Mouse (Mus musculus): ENCODE data around the gene Kalrn.

Gene Kalrn

DNA sequence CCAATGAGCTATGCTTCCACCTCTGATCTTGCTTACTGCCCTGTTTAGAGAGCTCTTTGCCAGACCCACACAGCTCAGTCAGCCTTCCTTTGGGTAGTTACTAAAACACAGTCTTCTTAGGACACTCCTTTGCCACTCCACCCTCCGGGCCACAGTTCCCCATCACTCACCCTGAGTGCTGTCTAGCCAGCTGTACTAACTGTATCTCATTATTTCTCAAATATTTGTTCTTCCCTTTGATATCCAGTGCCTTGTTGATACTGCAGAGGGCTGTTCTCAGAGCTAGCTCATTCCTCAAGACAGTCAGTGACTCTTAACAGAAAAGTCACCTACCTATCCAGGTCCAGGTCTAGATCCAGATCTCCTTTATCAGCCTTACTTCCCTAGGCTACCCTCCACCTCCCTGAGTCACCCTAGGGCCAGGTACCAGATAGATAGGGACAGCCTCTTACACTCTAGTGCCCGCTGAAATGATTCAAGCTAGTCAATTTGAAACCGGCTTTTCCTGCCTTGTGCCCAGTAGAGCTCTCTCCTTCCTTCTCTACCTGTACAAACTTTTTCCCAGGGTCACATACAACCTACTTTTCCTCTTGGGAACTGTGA, 502.0 kb downstream of the Kalrn start:
- no peak for DNase-seq (ENCODE audit: low spot score)

DNA sequence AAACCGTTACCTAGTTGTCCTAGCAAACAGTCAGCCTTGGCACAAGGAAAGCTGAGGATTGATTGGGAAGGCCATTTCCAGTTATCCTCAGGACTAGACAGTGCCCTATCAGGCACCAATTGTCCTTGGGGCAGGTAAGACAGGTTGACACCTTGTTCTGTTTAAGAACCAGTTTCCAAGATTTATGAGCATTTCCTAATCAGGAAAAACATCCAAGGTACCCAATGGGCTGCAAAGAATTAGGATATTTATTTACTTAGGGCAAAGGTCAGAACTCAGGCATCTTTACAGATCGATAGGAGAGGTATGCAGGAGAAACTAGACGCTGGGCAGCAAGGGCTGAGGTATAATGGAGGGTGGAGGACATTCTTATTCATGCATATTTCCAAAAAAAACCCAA, 503.9 kb downstream of the Kalrn start:
- DNase-seq (ENCODE audit: low spot score), result no peak

DNA sequence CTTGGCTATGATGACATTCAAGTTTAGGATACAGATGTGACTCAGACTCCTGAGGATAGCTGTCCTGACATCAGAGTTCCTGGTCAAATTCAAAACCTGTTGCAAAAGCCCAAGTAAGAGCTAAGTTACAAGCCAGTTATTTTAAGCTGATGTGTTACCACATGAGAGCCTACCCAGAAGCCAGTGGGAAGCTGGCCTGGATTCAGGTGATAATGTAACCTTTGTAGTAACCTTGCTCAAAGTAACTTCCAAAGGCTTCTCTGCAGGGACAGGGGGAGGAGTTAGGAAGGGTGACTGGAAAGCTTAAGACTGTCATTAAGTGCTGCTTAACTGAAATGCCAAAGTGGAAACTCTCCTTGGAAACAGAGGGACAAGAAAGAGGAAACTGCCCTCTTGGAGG, 506.4 kb downstream of the Kalrn start:
- no peak for DNase-seq (ENCODE audit: low spot score)

DNA sequence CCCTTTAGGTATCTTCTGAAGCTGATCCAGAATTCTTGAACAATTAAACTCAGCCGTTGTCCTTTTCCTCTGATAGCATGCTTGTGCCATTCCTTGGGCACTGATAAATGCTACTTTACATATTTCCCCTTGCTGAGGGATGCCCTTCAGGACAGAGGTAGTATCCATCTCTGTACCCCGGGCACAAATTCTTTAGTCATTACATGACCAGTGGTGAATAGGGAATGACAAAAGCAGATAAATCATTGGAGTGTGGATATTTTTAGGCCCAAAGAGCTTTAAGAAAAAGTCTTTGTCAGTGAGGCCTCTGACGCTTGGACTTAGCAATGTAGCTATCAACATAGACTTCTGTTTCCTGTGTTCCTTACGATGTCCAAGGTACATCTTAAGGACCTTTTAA, 507.0 kb downstream of the Kalrn start:
- DNase-seq (ENCODE audit: low spot score), result no peak

DNA sequence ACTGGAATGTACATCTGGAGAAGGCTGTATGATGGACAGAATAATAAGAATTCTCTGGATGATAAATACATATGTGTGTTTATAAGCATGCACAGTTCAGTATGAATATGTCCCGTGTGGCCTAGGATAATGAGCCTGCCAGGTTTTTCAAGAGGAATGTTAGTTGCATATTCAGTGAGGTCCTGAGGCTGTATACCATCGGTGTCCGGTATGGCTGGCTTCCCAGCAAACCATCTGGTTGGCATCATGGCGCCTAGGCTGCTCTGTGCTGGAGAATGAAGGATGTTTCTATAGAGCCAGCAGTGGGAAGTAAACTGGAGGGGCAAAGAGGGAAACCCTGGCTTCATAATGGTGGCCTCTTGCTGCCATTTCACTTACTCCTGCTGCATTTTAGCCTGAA, 510.0 kb downstream of the Kalrn start:
- DNase-seq (ENCODE audit: low spot score), result no peak

DNA sequence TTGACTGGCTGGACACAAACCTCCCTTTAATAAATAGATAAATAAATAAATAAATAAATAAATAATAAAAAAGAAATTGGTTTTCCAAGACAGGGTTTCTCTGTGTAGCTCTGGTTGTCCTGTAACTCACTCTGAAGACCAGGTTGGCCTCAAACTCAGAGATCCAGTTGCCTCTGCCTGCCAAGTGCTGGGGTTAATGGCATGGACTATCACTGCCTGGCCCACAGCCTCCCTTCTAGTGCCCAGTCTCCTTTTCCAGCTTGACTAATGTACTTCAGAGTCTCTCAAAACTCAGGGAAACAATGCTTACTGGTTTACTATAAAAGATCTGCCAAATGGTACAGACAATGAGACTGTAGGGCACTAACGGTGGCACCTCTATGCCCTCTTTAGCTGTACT, 511.7 kb downstream of the Kalrn start:
- no peak for DNase-seq (ENCODE audit: low spot score)

DNA sequence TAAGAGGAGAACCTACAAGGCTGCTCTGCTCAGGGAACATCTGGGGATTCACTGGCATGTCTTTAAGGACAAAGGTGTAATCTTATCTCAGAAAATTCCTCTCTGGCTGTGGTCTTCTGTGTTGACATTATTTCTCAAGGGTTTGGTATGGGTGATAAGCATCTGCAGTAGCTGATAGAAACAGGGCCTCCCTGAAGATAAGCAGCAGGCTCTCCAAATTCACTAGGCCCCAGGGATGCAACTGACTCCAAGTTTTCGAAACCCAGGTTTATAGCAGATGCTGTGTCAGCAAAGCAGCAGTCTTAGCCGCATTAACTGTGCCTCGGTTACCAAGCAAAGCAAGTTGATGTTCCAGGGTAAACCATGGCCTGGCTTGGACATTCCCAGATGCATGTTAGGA, 514.7 kb downstream of the Kalrn start:
- no peak for DNase-seq (ENCODE audit: low spot score)

DNA sequence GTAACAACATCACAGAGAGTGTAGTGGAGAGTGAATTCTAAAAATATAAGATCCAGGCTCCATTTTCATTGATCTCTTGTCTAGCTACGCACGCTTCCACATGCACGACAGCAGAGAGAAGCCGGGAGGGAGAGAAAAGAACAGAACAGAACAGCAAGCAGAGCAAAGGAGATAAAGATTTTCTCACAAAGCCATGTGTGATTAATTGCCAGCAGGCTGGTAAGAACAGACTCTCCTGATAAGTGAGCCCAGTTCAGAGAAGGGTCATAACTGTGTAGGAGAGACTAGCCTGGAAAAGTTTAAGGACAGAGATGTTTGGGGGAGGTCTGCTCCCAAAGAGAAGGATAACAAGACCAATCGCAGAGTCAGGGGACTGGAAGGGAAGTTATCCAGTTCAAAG, 515.9 kb downstream of the Kalrn start:
- no peak for DNase-seq (ENCODE audit: low spot score)

DNA sequence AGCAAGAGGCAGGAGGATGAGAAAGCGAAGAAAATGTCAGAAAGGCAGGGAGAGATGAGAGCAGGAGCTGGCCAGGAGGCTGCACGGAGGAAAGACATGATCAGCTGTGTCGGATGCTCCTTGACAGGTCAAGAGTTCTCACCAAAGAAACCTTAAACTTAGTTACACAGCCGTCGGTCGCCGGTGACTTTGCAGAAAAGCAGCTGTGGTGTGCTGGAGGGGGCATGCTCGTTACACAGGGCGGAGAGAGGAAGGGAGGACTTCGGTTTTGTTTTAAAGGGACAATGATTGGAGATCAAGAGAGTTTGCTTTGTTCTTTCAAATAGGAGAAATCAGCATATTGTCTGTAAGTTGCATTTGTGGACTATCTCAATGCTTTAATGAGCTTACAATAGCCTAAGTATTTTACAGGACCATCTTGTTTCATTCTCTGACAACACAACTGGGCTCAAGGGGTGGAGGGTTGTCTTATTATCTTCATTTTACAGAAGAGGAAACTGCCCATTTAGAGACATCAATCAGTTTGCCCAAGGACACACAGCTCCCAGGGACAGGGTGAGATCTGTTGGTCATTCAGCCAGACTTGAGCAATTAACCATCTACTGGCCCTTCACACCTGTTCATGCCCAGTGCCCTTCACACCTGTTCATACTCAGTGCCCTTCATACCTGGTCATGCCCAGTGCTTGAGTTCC, 516.8 kb downstream of the Kalrn start:
- DNase-seq (ENCODE audit: low spot score), result no peak

DNA sequence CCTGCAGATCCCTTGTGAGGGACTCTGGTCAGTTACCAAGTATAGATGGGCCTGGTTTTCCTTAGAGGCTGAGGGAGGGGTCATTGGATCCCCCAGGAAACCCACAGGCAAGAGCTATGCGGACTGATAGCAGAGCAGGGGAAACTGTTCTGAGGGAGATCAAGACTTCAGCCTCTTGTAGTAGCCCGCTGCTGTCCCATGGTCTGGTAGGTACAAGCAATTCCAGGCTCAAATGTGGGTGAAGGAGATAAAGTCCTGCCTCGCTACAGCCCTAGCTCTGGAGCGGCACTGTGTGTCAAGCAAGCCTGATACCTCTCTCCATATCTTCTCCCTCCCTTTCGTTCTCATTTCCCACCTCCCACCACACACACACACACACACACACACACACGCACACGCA, 523.2 kb downstream of the Kalrn start:
- no peak for DNase-seq (ENCODE audit: low spot score)

DNA sequence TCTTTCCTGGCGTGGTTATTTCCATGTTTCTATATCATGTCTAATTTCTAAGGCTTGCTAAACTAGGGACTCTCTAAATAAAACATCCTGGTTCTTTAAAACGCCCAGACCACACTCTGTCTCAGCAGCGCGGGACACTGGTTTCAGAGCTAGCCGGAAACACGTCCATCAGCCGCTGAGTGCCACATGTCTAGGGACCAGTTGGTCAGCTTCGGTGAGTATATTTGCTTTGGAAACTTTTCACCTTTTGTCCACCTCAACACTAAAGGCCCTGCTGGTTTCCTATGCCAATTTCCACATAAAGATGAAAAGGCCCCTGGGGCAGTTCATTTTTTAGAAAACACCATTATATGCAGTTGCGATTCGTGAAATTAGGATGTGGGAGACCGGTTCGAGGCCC, 524.0 kb downstream of the Kalrn start:
- no peak for DNase-seq (ENCODE audit: low spot score)

DNA sequence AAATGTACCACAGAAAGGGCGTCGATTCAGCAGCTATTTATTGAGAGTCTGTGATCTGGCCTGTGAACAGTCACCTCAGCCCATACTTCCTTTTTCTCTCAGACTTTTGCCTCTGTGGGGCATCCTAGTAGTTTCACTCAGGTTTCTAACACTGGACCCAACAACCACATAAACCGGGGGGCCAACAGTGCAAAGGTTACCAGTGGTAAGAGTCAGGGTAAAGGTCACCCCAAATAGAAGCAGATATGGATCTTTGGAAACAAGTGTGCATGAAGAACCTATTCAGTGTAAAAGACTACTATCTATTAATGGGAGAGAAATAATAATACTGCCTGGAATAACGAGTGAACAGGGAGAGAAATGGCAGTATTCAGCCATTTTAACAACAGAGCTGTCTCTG, 525.1 kb downstream of the Kalrn start:
- no peak for DNase-seq (ENCODE audit: low spot score)

DNA sequence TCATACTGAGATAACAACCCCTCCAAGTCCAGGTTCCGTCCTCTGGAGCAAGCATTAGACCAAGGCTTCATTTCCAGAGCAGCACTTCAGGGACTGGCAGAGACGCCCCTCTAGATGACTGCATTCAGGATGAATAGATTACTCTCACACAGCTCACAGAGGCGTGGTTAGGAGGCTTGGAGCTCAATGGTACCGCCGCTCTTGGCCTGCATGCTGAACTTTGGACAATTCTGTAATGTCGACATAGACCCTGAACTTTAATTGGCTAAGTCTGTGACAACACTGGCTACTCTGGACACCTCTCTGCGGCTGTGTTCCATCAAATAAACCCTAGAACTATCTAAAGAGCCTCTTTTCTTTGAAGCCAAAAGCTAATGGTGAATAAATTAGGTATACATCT, 525.8 kb downstream of the Kalrn start:
- no peak for DNase-seq (ENCODE audit: low spot score)

DNA sequence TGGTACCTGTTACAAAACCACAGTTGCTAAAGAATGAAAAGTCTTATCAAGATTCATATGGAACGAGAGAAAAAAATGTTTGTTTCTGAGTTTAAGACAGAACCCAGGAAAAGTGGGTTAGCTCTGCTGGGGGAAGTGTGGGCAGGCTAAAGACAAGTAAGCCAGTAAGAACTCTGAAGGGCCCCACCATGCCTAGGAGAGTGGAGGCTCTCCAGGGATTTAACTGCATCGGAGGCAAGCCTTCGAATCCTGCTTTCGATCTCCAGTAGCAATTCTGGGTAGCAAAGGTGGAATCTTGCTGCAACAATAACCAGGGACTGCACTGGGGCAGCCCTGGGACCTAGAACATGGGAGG, 526.3 kb downstream of the Kalrn start:
- DNase-seq (ENCODE audit: low spot score), result no peak

DNA sequence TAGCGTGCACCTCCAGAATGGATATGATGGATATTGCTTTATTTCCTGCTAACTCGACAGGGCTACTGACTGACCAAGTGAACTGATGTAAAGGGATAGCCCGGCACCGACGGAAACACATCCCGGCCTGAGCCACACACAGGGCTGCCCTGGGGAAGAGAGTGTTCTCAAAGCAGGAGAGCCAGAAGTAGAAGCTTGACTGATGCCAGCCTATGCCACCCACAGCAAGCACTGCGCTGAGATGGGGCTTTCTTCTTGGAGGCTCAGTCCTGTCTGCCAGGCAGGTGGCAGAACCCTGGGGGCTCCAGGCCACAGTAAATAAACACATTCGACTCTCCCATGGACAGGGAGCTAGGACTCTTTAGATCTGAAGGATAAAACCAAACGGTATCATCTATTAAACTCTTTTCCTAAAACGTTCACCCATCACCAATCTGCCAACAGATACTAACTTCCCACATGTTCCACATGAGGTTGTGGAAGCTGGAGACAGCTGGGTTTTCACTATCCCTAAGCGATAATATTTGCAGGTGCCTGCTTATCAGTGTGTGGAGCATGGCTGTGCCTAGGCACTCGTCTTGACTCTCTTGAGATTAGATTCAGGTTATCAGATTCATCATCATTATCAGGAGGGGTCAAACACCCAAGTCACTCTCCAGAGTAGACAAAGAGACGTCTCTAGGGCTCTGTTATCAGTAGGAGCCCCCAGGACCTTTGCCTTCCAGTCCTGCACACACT, 526.9 kb downstream of the Kalrn start:
- no peak for DNase-seq (ENCODE audit: low spot score)

DNA sequence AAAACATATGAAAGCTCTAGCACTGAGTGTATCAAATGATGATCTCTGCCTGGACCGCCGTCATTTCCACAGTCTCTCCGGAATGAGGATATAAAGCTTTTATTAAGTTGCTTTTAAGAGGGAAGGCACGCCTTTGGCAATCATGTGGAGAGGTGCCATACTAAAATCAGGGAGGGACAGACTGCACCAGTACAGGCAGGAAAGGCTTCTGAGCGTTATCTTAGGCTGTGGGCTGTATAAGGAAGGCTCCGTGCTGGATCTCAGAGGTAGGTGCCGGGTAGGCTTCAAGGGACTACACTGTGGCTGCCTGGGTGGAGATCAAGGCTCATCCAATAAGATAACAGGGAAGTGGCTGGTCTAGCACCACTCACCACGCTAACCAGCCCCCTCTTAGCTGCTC, 528.8 kb downstream of the Kalrn start:
- DNase-seq (ENCODE audit: low spot score), result no peak

DNA sequence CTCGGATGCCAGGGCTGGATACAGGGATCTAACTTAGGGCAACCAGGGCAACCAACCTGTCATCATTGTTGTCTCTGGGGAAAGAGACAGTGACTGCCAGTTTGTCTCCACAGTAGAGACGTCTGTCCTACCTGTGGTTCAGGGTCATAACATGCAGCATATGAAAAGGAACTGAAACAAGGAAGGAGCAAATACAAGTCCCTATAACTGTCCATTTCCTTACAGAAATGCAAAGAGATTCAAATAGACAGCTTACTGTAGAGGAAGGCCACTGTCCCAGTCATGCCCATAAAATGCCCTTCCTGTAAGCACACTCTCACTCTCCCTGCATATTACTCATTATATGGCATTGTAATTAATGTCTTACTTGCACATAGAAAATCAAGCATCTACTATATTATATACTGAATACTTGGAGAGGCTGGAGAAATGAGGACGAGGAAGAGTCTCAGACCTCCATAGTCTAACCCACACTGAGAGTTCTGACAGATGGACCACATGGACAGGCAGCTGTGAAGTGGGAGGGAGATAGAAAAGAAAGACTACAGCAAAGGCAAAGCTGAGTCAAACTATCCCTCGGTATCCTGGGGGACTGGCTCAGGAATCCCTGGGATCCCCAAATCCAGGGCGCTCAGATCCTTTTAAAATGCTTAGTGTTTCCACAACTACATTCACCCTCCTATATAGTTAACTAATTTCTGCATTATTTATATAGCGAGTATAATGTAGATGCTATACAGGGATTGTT, 530.1 kb downstream of the Kalrn start:
- DNase-seq (ENCODE audit: low spot score), result no peak

DNA sequence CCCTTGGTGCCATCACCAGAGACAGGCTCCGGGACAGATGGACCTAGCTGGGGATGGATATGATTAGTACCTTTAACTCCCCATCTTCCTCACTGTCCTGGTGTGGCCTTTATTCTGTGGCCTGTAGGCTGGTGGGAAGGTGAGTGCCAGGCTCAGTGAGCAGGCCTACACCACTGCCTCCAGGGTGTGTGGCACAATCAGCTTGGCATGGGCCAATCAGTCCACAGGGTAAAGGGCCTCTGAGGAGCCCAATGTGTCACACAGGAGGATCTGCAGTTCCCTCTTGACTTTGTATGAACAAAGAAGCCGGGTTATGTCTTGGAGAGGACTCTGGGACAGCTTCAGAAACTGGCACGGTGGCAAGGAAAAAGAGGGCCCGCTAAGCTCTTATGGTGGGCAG, 530.7 kb downstream of the Kalrn start:
- no peak for DNase-seq (ENCODE audit: low spot score)

DNA sequence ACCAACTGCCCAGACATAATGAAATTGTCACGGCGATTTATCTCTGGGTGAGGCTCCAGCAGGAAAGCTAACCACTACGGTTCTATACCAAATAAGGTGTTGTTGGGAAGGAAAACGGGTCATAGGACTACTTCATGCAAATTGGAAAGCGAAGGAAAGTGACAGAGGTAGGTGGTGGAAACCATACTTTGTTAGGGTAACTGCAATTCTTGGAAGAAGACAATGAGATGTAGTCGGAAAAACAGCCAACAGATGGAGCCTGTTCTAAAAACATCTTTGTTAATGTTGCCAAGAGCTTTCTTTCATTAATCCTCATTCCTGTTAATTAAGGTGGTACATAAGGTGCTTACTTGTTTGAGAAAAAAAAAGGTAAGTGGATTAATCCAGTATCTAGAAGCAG, 533.1 kb downstream of the Kalrn start:
- no peak for DNase-seq (ENCODE audit: low spot score)

DNA sequence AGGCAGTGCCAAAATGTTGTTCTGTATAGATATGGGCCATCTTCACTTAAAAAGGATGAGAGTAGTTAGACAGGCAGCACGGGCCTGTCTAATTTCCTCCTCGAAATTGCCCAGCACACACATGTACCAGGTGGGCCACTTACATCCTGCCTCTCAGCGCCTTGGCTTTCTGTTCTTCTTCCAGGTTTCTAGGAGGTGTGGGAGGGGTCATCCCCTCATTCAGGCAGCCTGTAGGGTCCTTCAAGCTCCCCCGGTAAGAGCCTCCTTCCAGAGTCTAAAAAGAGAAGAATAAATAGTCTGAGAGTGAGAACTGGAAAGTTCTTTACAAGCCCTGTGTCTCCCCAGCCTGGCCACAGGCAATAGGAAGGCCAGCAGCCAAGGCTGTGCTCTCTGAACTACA, 533.6 kb downstream of the Kalrn start:
- DNase-seq (ENCODE audit: low spot score), result no peak

DNA sequence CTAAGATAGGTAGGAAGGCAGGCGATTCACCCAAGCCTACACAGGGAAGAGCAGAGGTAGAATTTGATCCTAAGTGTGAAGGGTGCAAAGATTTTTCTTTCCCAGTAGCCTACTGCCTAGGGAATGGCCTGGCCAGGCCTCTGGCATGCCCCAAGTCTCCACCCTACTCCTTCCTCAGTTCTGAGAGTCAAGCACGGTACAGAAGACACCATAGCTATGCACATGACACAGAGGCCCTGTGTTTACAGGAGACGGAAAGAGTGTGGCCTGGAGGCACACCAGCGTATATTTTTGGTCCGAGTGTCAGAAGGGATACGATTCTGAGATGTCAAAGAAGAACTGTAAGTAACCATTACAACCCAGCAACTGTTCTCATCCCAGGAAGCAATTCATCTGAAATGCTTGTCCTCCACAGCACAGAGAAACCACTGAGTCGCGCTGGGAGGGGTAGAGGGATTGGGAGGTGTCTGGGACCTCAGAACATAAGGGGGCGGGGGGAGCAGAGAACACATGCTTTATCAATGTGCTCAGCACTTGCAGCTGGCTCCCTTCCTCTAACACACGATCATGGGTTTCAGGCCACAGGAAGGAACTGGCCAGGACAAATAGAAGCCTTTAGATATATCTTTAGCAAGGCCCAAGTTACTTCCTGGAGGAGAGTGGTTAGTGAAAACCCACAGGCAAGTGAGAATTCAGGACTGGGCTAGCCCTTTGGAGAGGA, 536.8 kb downstream of the Kalrn start:
- DNase-seq (ENCODE audit: low spot score), result no peak

DNA sequence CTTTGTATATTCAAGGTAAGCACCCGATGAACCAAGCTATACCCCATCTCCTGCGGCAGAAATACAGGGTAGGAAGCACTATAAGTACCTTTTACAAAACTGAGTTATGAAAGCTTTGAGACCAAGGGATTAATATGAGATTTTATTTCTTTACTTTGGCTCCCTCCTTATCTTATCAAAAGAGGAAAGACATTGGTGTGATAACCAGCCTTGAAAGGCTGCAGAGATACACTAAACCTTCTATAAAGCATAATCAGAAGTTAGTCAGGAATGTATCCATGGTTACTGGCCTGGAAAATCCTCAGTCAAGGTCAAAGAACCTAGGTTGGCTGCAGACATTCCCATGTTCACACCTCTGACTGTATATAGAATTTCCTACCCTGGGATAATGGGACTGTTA, 537.6 kb downstream of the Kalrn start:
- no peak for DNase-seq (ENCODE audit: low spot score)
